Mouse (Mus musculus) bone marrow macrophage, adult 2 months (primary cell): ENCODE measurements around the gene Sel1l2. TPM values are rescaled to one million over a fixed set of nuclear protein-coding genes. Genes with fewer than 3 reads are reported as not detected.
"Not testable (repeated sequence)": the region's sequence is repeated elsewhere in the genome, so short reads cannot be mapped to it uniquely, and the experiment has no call there.

ENCODE experiments used
- H3K27ac ChIP-seq: 2 replicates; pipeline ENCODE4 v1.5.1; 2012; ENCODE audit warnings: low read depth, low read length; ENCODE audit not compliant: insufficient read depth
- H3K4me1 ChIP-seq: 2 replicates; pipeline ENCODE4 v1.6.1; 2012; ENCODE audit warnings: low read length; ENCODE audit not compliant: control insufficient read depth, insufficient read depth
- H3K4me3 ChIP-seq: 2 replicates; pipeline ENCODE4 v1.5.1; 2012; ENCODE audit warnings: mild to moderate bottlenecking, low read length, moderate library complexity; ENCODE audit not compliant: insufficient read depth
- CTCF ChIP-seq: IDR thresholded peaks from 2 replicates; pipeline ENCODE4 v1.5.1; 2012; ENCODE audit warnings: low read depth, mild to moderate bottlenecking, low read length, moderate library complexity
- POLR2A ChIP-seq: IDR thresholded peaks from 2 replicates; pipeline ENCODE4 v1.6.1; 2012; ENCODE audit warnings: mild to moderate bottlenecking, low read depth, low read length, borderline replicate concordance
- polyA plus RNA-seq: library from polyadenylated mRNA; stranded (reverse); fragments of >200 nt; gene quantifications from 2 replicates; pipeline ENCODE4 v1.2.4, GENCODE M21; 2012; ENCODE audit not compliant: missing spikeins, insufficient read depth, insufficient read length

Sel1l2 gene
- polyA plus RNA-seq, 1 experiment, result not detected

DNA sequence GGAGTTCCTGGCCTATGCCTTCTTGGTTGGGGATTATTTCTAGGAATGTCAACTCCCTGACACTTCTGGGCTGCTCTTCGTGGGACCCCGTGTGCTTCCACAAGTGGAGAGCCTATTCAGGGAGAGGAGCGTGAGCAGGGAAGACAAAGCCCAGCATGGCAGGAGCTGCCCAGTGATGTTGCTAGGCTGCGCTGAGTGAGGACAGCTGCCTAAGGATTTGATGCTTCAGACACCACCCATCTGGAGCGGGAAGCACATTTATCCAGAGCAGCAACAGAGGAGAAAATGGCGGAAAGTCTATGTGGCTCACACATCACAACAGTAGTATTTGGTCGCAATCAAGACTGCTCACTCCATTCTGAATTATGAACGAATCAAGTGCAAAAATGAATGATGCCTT, 169.2 kb downstream of the Sel1l2 start:
- Histone ChIP-seq H3K4me1 (no peaks in the 10 kb centered on the region), H3K4me3 (no peak overlapping the region), H3K27ac (no peak overlapping the region)
- TF ChIP-seq POLR2A (no peak), CTCF (no peak)

GRCm38 (mm10) chr2:140215965-140216364, 173.5 kb downstream of the Sel1l2 start:
- no peaks in the 10 kb centered on the region for H3K4me1 ChIP-seq
- no peak for TF ChIP-seq POLR2A
- no peak for TF ChIP-seq CTCF

DNA sequence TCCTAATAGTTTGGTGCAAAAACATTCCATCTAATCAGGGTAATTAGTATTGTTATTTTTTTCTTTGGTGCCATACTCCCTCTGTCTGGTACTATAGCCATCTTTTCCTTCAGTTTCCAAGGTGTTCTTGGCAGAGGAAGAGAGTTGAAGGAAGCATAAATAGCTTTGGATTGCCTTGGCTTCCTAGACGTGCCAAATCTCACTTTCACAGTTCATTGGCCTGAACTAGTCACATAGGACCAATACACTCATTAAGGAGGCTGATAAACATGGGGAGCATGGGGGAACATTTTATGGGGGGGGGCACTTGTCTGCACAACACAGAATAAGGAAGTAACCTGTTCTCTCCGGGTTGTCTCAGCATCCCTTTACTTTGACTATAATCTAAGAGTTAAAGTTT, 174.1 kb downstream of the Sel1l2 start:
- no peak overlapping the region for H3K27ac ChIP-seq
- TF ChIP-seq CTCF, result no peak
- no peak for TF ChIP-seq POLR2A
- H3K4me3 ChIP-seq, result no peak overlapping the region
- no peaks in the 10 kb centered on the region for H3K4me1 ChIP-seq

More at GRCm38 (mm10) chr2:140215965-140216364, 173.5 kb downstream of the Sel1l2 start:
- no peak overlapping the region for H3K27ac ChIP-seq
- H3K4me3 ChIP-seq, result no peak overlapping the region

- H3K4me1 ChIP-seq, result no peaks in the 10 kb centered on the region
- no peak overlapping the region for H3K27ac ChIP-seq
- H3K4me3 ChIP-seq, result no peak overlapping the region
- TF ChIP-seq CTCF (no peak), POLR2A (no peak)
Measured at GRCm38 (mm10) chr2:140214519-140215027, 174.9 kb downstream of the Sel1l2 start.

- Histone ChIP-seq H3K4me1 (no peaks in the 10 kb centered on the region), H3K27ac (no peak overlapping the region), H3K4me3 (no peak overlapping the region)
- TF ChIP-seq CTCF (no peak), POLR2A (no peak)
Measured at GRCm38 (mm10) chr2:140203756-140204155, 185.8 kb downstream of the Sel1l2 start.

GRCm38 (mm10) chr2:140202573-140202972, 186.9 kb downstream of the Sel1l2 start:
- no peak for TF ChIP-seq CTCF
- TF ChIP-seq POLR2A, result no peak
- no peak overlapping the region for H3K27ac ChIP-seq

DNA sequence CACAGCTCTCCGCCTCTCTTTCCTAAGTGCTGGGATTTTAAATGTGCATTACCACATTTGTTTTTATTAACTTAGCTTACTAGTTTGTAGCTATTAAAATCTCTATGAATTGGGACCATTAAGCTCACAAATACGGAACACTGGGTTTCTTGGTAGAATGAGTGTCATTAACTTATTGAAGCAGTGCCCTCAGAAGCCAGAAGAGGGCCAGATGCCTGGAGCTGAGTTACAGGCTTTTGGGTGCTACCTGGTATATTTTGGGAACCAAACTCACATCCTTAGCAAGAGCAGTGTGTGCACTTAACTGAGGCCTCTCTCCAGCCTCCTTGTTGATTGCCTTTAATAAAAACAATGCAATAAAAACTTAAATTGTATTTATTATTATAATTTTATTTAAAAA, 188.8 kb downstream of the Sel1l2 start:
- TF ChIP-seq POLR2A (no peak), CTCF (no peak)
- H3K27ac ChIP-seq, result no peak overlapping the region
- peaks cover 2% of the 10 kb centered on the region; the same call in 1 of the 2 replicates for H3K4me1 ChIP-seq

More at GRCm38 (mm10) chr2:140202573-140202972, 186.9 kb downstream of the Sel1l2 start:
- Histone ChIP-seq H3K4me3 (no peak overlapping the region), H3K4me1 (no peaks in the 10 kb centered on the region)

DNA sequence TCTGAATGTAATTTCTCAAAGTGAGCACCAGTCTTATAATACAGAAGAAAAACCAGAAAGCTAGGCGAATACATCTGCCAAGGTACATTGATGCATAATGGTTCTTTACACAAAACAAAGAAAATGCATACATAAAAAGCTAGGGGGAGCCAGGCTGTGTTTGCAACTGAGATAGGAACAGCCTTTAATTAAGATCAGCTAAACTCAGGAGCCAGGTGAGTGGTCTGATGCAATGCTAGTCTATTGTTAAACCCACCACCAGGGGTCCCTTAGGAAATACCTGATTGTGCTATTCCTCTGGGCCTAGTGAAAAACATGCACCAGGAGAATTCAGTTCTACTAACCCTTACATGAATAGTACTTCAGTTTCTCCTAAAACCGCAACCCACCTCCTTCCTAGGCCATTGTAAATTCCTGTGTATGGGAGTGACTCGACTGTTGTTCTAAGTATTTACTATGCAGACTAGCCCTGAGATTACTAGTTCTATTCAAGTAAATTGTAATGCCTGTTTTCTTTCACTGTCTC, 203.8 kb downstream of the Sel1l2 start:
- not testable (repeated sequence) for H3K4me1 ChIP-seq, H3K27ac ChIP-seq, H3K4me3 ChIP-seq

More for the DNA sequence above, 188.8 kb downstream of the Sel1l2 start:
- H3K4me3 ChIP-seq, result no peak overlapping the region

Other genes with a start within 250 kb of the Sel1l2 start
- gene Gm17374, start 237.7 kb downstream of the Sel1l2 start, polyA plus RNA-seq, result not detected in 2 replicates
- gene Esf1, start 219.1 kb downstream of the Sel1l2 start, polyA plus RNA-seq, result 16.7 and 17.3 TPM in 2 replicates
- gene Ndufaf5, start 219.1 kb downstream of the Sel1l2 start, polyA plus RNA-seq, result 7.4 and 10.4 TPM in 2 replicates
- gene Macrod2, start 5.6 kb upstream of the Sel1l2 start, polyA plus RNA-seq, result 1.9 and 3.0 TPM in 2 replicates